Mouse (Mus musculus): ENCODE results near the gene Wnt9a.
"Not testable (repeated sequence)": the region's sequence is repeated elsewhere in the genome, so short reads cannot be mapped to it uniquely, and the experiment has no call there.

The Wnt9a gene

GRCm38 (mm10) chr11:59337955-59338735 is 31.4 kb downstream of the Wnt9a start:
- no peak for DNase-seq

GRCm38 (mm10) chr11:59338736-59339120 is 32.0 kb downstream of the Wnt9a start:
- DNase-seq, result no peak

- no peak for DNase-seq
These were observed 36.2 kb downstream of the Wnt9a start for GRCm38 (mm10) chr11:59342956-59343355.

GRCm38 (mm10) chr11:59346166-59346910 is 39.6 kb downstream of the Wnt9a start:
- DNase-seq, result no peak

GRCm38 (mm10) chr11:59350326-59350725 is 43.6 kb downstream of the Wnt9a start:
- no peak for DNase-seq

GRCm38 (mm10) chr11:59354793-59355192 is 48.1 kb downstream of the Wnt9a start:
- DNase-seq, result no peak

- DNase-seq, result no peak
These were observed 50.2 kb downstream of the Wnt9a start for GRCm38 (mm10) chr11:59356874-59357289.

GRCm38 (mm10) chr11:59361291-59361690 is 54.6 kb downstream of the Wnt9a start:
- DNase-seq, result no peak

GRCm38 (mm10) chr11:59364007-59364406 is 57.3 kb downstream of the Wnt9a start:
- DNase-seq, result no peak

- DNase-seq, result no peak
These were observed 57.7 kb downstream of the Wnt9a start for GRCm38 (mm10) chr11:59364417-59364816.

- no peak for DNase-seq
These were observed 59.3 kb downstream of the Wnt9a start for GRCm38 (mm10) chr11:59366031-59366430.

GRCm38 (mm10) chr11:59366633-59367032 is 59.9 kb downstream of the Wnt9a start:
- DNase-seq, result no peak

GRCm38 (mm10) chr11:59367955-59368354 is 61.2 kb downstream of the Wnt9a start:
- DNase-seq, result not testable (repeated sequence)

GRCm38 (mm10) chr11:59369848-59370247 is 63.1 kb downstream of the Wnt9a start:
- DNase-seq, result no peak

- no peak for DNase-seq
These were observed 68.7 kb downstream of the Wnt9a start, which contains the start of gene Prss38 for GRCm38 (mm10) chr11:59375475-59375874. Gene Prss38, minus strand, starts transcription at chr11:59375657.

- DNase-seq, result no peak
These were observed 71.3 kb downstream of the Wnt9a start for GRCm38 (mm10) chr11:59377999-59378398.

GRCm38 (mm10) chr11:59379547-59379946 is 72.8 kb downstream of the Wnt9a start:
- no peak for DNase-seq
